Mouse (Mus musculus): ENCODE data around the gene Fbxo17. TPM values are rescaled to one million over a fixed set of nuclear protein-coding genes. Genes with fewer than 3 reads are reported as not detected.

Fbxo17 gene
- polyA plus RNA-seq, 1 experiment = 3.3 TPM

GRCm38 (mm10) chr7:28719650-28720049 is 3.0 kb downstream of the Fbxo17 start:
- TF ChIP-seq CTCF (IDR thresholded peaks at IDR 0.05; ENCODE audit: borderline replicate concordance, extremely low read depth, insufficient read depth, insufficient read length) = no peak
- no peak for TF ChIP-seq POLR2A (IDR thresholded peaks at IDR 0.05; ENCODE audit: borderline replicate concordance, extremely low read depth, insufficient read depth, insufficient read length, poor library complexity, severe bottlenecking)
- no peak for DNase-seq (ENCODE audit: low read depth)

- no peak for TF ChIP-seq CTCF (IDR thresholded peaks at IDR 0.05; ENCODE audit: borderline replicate concordance, extremely low read depth, insufficient read depth, insufficient read length)
- TF ChIP-seq POLR2A (IDR thresholded peaks at IDR 0.05; ENCODE audit: borderline replicate concordance, extremely low read depth, insufficient read depth, insufficient read length, poor library complexity, severe bottlenecking) = no peak
- no peak for DNase-seq (ENCODE audit: low read depth)
Measured at GRCm38 (mm10) chr7:28720753-28721537, 4.3 kb downstream of the Fbxo17 start.

GRCm38 (mm10) chr7:28722079-28722478 is 5.5 kb downstream of the Fbxo17 start:
- TF ChIP-seq POLR2A (IDR thresholded peaks at IDR 0.05; ENCODE audit: borderline replicate concordance, extremely low read depth, insufficient read depth, insufficient read length, poor library complexity, severe bottlenecking) (no peak), CTCF (IDR thresholded peaks at IDR 0.05; ENCODE audit: borderline replicate concordance, extremely low read depth, insufficient read depth, insufficient read length) (peak; percentile 23; the same call in 1 of the 2 replicates)
- no peak for DNase-seq (ENCODE audit: low read depth)

GRCm38 (mm10) chr7:28724613-28725012 is 8.0 kb downstream of the Fbxo17 start:
- DNase-seq (ENCODE audit: low read depth) = no peak
- TF ChIP-seq POLR2A (IDR thresholded peaks at IDR 0.05; ENCODE audit: borderline replicate concordance, extremely low read depth, insufficient read depth, insufficient read length, poor library complexity, severe bottlenecking) = no peak
- no peak for TF ChIP-seq CTCF (IDR thresholded peaks at IDR 0.05; ENCODE audit: borderline replicate concordance, extremely low read depth, insufficient read depth, insufficient read length)

GRCm38 (mm10) chr7:28726600-28726999 is 10.0 kb downstream of the Fbxo17 start:
- no peak for TF ChIP-seq POLR2A (IDR thresholded peaks at IDR 0.05; ENCODE audit: borderline replicate concordance, extremely low read depth, insufficient read depth, insufficient read length, poor library complexity, severe bottlenecking)
- TF ChIP-seq CTCF (IDR thresholded peaks at IDR 0.05; ENCODE audit: borderline replicate concordance, extremely low read depth, insufficient read depth, insufficient read length) = peak; percentile 92
- peak; percentile 88 for DNase-seq (ENCODE audit: low read depth)

GRCm38 (mm10) chr7:28727649-28728340 is 11.2 kb downstream of the Fbxo17 start:
- DNase-seq (ENCODE audit: low read depth) = peak; percentile 36
- peak; percentile 48; the same call in 1 of the 2 replicates for TF ChIP-seq CTCF (IDR thresholded peaks at IDR 0.05; ENCODE audit: borderline replicate concordance, extremely low read depth, insufficient read depth, insufficient read length)
- TF ChIP-seq POLR2A (IDR thresholded peaks at IDR 0.05; ENCODE audit: borderline replicate concordance, extremely low read depth, insufficient read depth, insufficient read length, poor library complexity, severe bottlenecking) = no peak

GRCm38 (mm10) chr7:28732341-28733142 is 15.9 kb downstream of the Fbxo17 start:
- DNase-seq (ENCODE audit: low read depth) = peak; percentile 84
- TF ChIP-seq CTCF (IDR thresholded peaks at IDR 0.05; ENCODE audit: borderline replicate concordance, extremely low read depth, insufficient read depth, insufficient read length) (no peak), POLR2A (IDR thresholded peaks at IDR 0.05; ENCODE audit: borderline replicate concordance, extremely low read depth, insufficient read depth, insufficient read length, poor library complexity, severe bottlenecking) (no peak)

- TF ChIP-seq CTCF (IDR thresholded peaks at IDR 0.05; ENCODE audit: borderline replicate concordance, extremely low read depth, insufficient read depth, insufficient read length) = no peak
- no peak for TF ChIP-seq POLR2A (IDR thresholded peaks at IDR 0.05; ENCODE audit: borderline replicate concordance, extremely low read depth, insufficient read depth, insufficient read length, poor library complexity, severe bottlenecking)
- DNase-seq (ENCODE audit: low read depth) = no peak
Measured at GRCm38 (mm10) chr7:28733211-28733610, 16.6 kb downstream of the Fbxo17 start.

GRCm38 (mm10) chr7:28735701-28736100 is 19.1 kb downstream of the Fbxo17 start:
- TF ChIP-seq CTCF (IDR thresholded peaks at IDR 0.05; ENCODE audit: borderline replicate concordance, extremely low read depth, insufficient read depth, insufficient read length) (no peak), POLR2A (IDR thresholded peaks at IDR 0.05; ENCODE audit: borderline replicate concordance, extremely low read depth, insufficient read depth, insufficient read length, poor library complexity, severe bottlenecking) (no peak)
- DNase-seq (ENCODE audit: low read depth) = no peak

- DNase-seq (ENCODE audit: low read depth) = no peak
- TF ChIP-seq CTCF (IDR thresholded peaks at IDR 0.05; ENCODE audit: borderline replicate concordance, extremely low read depth, insufficient read depth, insufficient read length) (no peak), POLR2A (IDR thresholded peaks at IDR 0.05; ENCODE audit: borderline replicate concordance, extremely low read depth, insufficient read depth, insufficient read length, poor library complexity, severe bottlenecking) (no peak)
Measured at GRCm38 (mm10) chr7:28739829-28740228, 23.2 kb downstream of the Fbxo17 start.

- TF ChIP-seq POLR2A (IDR thresholded peaks at IDR 0.05; ENCODE audit: borderline replicate concordance, extremely low read depth, insufficient read depth, insufficient read length, poor library complexity, severe bottlenecking) = no peak
- TF ChIP-seq CTCF (IDR thresholded peaks at IDR 0.05; ENCODE audit: borderline replicate concordance, extremely low read depth, insufficient read depth, insufficient read length) = no peak
- DNase-seq (ENCODE audit: low read depth) = no peak
Measured at GRCm38 (mm10) chr7:28740949-28741348, 24.3 kb downstream of the Fbxo17 start.

Measured in brain, embryonic 14.5 days (tissue).